Mouse (Mus musculus) frontal cortex, postnatal 36 days (tissue): Measurements from ENCODE around the gene Selenot.

ENCODE experiments used
- DNase-seq, 2 experiments: peaks; one replicate each; pipeline ENCODE4 v3.0.0; 2022; ENCODE audit warnings: low spot score in 2 of 2

The Selenot gene

DNA sequence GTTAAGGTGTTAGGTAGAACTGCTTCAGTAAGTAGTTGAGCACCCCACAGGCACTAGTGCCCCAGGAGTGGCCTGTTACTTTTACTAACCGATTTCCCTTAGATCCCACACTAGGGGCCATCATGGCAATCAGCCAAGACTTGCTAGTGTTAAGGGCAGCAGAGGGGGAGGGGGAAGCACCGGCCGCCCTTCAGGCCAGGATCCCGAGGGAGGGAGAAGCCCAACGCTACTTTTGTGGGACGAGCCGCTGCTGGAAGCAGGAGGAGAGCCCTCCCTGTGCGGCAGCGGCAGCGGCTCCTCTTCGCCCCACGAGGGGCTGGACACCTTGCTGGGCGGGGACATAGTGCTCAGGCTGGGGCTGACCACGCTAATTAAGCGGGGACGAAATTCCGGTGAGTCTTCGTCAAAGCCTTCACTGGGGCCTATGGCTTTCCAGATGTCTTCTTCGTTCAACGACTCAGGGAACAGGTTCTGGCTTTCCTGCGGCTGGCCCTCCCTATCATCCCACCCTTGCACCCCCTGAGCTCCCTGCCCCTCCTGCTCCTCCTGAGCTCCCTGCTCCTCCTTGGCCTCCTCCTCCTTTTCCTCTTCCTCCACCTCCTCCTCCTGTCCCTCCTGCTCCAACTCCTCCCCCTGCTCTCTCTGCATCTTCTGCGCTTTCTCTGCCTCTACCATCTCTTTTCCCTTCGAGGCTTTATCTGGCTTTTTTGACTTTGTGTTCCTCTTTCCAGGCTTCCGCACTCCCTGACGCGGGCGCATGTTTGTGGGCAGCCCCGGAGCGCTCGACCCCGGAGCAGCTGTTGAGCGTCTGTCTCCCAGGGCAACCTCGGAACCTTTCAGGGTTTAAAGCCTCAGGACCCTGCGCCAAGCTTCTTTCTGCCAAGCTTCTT lies 60.2 kb downstream of the Selenot start, which contains the start of gene Erich6:
Gene Erich6, minus strand, starts transcription at position 802 of the 890 bp plus-strand sequence.
- peak; percentile 19 to 28 for DNase-seq
